Mouse (Mus musculus) MEL (cell line): ENCODE results near the gene Prepl. TPM values are rescaled to one million over a fixed set of nuclear protein-coding genes. Genes with fewer than 3 reads are reported as not detected.

Experiments used
- DNase-seq: peaks from one replicate; pipeline ENCODE4 v3.0.0; 2011; ENCODE audit warnings: low read depth, low spot score
- H3K27ac ChIP-seq: 2 replicates; pipeline ENCODE4 v1.5.1; 2012; ENCODE audit warnings: low read depth, mild to moderate bottlenecking, control low read depth, low read length, moderate library complexity; ENCODE audit not compliant: control insufficient read depth
- H3K27me3 ChIP-seq, 2 experiments: fragments of 150-350 bp in 1 of 2; sonication (generic) in 1 of 2; 2 replicates each; pipeline ENCODE4 v1.6.1; 2012; ENCODE audit warnings: low read length in 2 of 2, mild to moderate bottlenecking in 2 of 2, improper control_type of control experiment in 1 of 2, moderate library complexity in 1 of 2; ENCODE audit not compliant: insufficient read depth in 2 of 2, control insufficient read depth in 1 of 2
- H3K36me3 ChIP-seq, 2 experiments: 2 replicates each; pipeline ENCODE4 v1.6.1; 2012 to 2014; ENCODE audit warnings: low read length in 2 of 2, improper control_type of control experiment in 1 of 2, inconsistent platforms in 1 of 2, mild to moderate bottlenecking in 1 of 2; ENCODE audit not compliant: insufficient read depth in 2 of 2, control insufficient read depth in 1 of 2
- H3K4me1 ChIP-seq, 2 experiments: fragments of 150-350 bp in 1 of 2; sonication (generic) in 1 of 2; 2 replicates each; pipeline ENCODE4 v1.6.1; 2012; ENCODE audit warnings: low read length in 2 of 2, improper control_type of control experiment in 1 of 2, mild to moderate bottlenecking in 1 of 2; ENCODE audit not compliant: insufficient read depth in 2 of 2, control insufficient read depth in 1 of 2
- H3K4me3 ChIP-seq, 2 experiments: fragments of 150-350 bp in 1 of 2; sonication (generic) in 1 of 2; 2 replicates each; pipeline ENCODE4 v1.5.1; 2012; ENCODE audit warnings: low read depth in 2 of 2, low read length in 2 of 2, mild to moderate bottlenecking in 2 of 2, moderate library complexity in 2 of 2, control low read depth in 1 of 2, improper control_type of control experiment in 1 of 2; ENCODE audit not compliant: control insufficient read depth in 1 of 2, insufficient read depth in 1 of 2
- H3K79me2 ChIP-seq: 2 replicates; pipeline ENCODE4 v1.6.1; 2012; ENCODE audit warnings: mild to moderate bottlenecking, low read length, moderate library complexity; ENCODE audit not compliant: control insufficient read depth, poor library complexity, insufficient read depth
- H3K9ac ChIP-seq: 2 replicates; pipeline ENCODE4 v1.6.1; 2012; ENCODE audit warnings: low read depth, mild to moderate bottlenecking, control low read depth, low read length, moderate library complexity; ENCODE audit not compliant: control insufficient read depth, poor library complexity, severe bottlenecking
- H3K9me3 ChIP-seq: fragments of 150-350 bp; sonication (generic); replicated peaks from 2 replicates; pipeline ENCODE4 v1.6.1; 2012; ENCODE audit warnings: mild to moderate bottlenecking, low read length, improper control_type of control experiment, moderate library complexity; ENCODE audit not compliant: insufficient read depth
- BHLHE40 ChIP-seq: IDR thresholded peaks from 2 replicates; pipeline ENCODE4 v1.6.1; 2012; ENCODE audit warnings: low read depth, mild to moderate bottlenecking, inconsistent platforms, low read length, improper control_type of control experiment, borderline replicate concordance
- CHD2 ChIP-seq: IDR thresholded peaks from 2 replicates; pipeline ENCODE4 v1.6.1; 2011; ENCODE audit warnings: low read length, improper control_type of control experiment
- CTCF ChIP-seq, 3 experiments: IDR thresholded peaks in 2 of 3; conservative IDR thresholded peaks in 1 of 3; 2 replicates each; pipeline ENCODE4 v1.5.1; 2011 to 2012; ENCODE audit warnings: low read length in 3 of 3, low read depth in 2 of 3, mild to moderate bottlenecking in 2 of 3, improper control_type of control experiment in 1 of 3, inconsistent platforms in 1 of 3, mixed read lengths in 1 of 3, moderate library complexity in 1 of 3; ENCODE audit not compliant: control insufficient read depth in 1 of 3, insufficient read depth in 1 of 3, poor library complexity in 1 of 3, severe bottlenecking in 1 of 3
- KAT2A ChIP-seq: conservative IDR thresholded peaks from 2 replicates; pipeline ENCODE4 v1.6.1; 2012; ENCODE audit warnings: low read depth, low read length, improper control_type of control experiment, inconsistent platforms
- MAX ChIP-seq: IDR thresholded peaks from 2 replicates; pipeline ENCODE4 v1.6.1; 2011; ENCODE audit warnings: low read length, improper control_type of control experiment
- MAZ ChIP-seq: IDR thresholded peaks from 2 replicates; pipeline ENCODE4 v1.6.1; 2012; ENCODE audit warnings: low read depth, mild to moderate bottlenecking, inconsistent platforms, low read length, improper control_type of control experiment
- MEF2A ChIP-seq: IDR thresholded peaks from 2 replicates; pipeline ENCODE4 v1.6.1; 2014; ENCODE audit warnings: low read depth, mild to moderate bottlenecking, inconsistent platforms, low read length, improper control_type of control experiment; ENCODE audit not compliant: poor library complexity, insufficient replicate concordance, severe bottlenecking; ENCODE audit errors: extremely low read depth
- NELFE ChIP-seq: IDR thresholded peaks from 2 replicates; pipeline ENCODE4 v1.6.1; 2011; ENCODE audit warnings: low read depth, low read length, improper control_type of control experiment
- NRF1 ChIP-seq: IDR thresholded peaks from 2 replicates; pipeline ENCODE4 v1.6.1; 2014; ENCODE audit warnings: low read depth, mild to moderate bottlenecking, inconsistent platforms, low read length, improper control_type of control experiment, moderate library complexity; ENCODE audit not compliant: poor library complexity, insufficient read depth, severe bottlenecking
- POLR2A ChIP-seq, 2 experiments: IDR thresholded peaks; 2 replicates each; pipeline ENCODE4 v1.6.1; 2011 to 2012; ENCODE audit warnings: low read length in 2 of 2, mild to moderate bottlenecking in 2 of 2, control low read depth in 1 of 2, improper control_type of control experiment in 1 of 2, low read depth in 1 of 2, moderate library complexity in 1 of 2; ENCODE audit not compliant: control insufficient read depth in 1 of 2, insufficient read depth in 1 of 2, poor library complexity in 1 of 2
- POLR2AphosphoS2 ChIP-seq: IDR thresholded peaks from 2 replicates; pipeline ENCODE4 v1.6.1; 2011; ENCODE audit warnings: low read length, improper control_type of control experiment
- POLR2AphosphoS5 ChIP-seq: IDR thresholded peaks from 2 replicates; pipeline ENCODE4 v1.6.1; 2012; ENCODE audit warnings: low read depth, borderline replicate concordance, mild to moderate bottlenecking, inconsistent platforms, low read length, moderate library complexity, mixed read lengths
- RAD21 ChIP-seq: IDR thresholded peaks from 2 replicates; pipeline ENCODE4 v1.6.1; 2011; ENCODE audit warnings: mild to moderate bottlenecking, low read depth, low read length, improper control_type of control experiment
- RCOR1 ChIP-seq: IDR thresholded peaks from 2 replicates; pipeline ENCODE4 v1.6.1; 2012; ENCODE audit warnings: low read depth, mild to moderate bottlenecking, inconsistent platforms, low read length, improper control_type of control experiment
- SMC3 ChIP-seq: IDR thresholded peaks from 2 replicates; pipeline ENCODE4 v1.6.1; 2011; ENCODE audit warnings: low read depth, low read length, improper control_type of control experiment
- TAL1 ChIP-seq: IDR thresholded peaks from 2 replicates; pipeline ENCODE4 v1.6.1; 2012; ENCODE audit warnings: mild to moderate bottlenecking, inconsistent platforms, low read length, moderate library complexity, mixed read lengths
- TBP ChIP-seq: IDR thresholded peaks from 2 replicates; pipeline ENCODE4 v1.8.0; 2011; ENCODE audit warnings: low read depth, low read length, improper control_type of control experiment
- UBTF ChIP-seq: IDR thresholded peaks from 2 replicates; pipeline ENCODE4 v1.6.1; 2012; ENCODE audit warnings: low read depth, mild to moderate bottlenecking, inconsistent platforms, low read length, improper control_type of control experiment, moderate library complexity, borderline replicate concordance; ENCODE audit not compliant: insufficient read depth
- ZC3H11A ChIP-seq: IDR thresholded peaks from 2 replicates; pipeline ENCODE4 v1.6.1; 2012; ENCODE audit warnings: low read depth, mild to moderate bottlenecking, inconsistent platforms, low read length, improper control_type of control experiment
- polyA plus RNA-seq, 2 experiments: library from polyadenylated mRNA; stranded (reverse) in 1 of 2; unstranded in 1 of 2; fragments of >175 nt in 1 of 2; fragments of >200 nt in 1 of 2; gene quantifications; 2 replicates each; pipeline versions ENCODE4 v1.2.1 to v1.2.4; 2012; ENCODE audit warnings: low replicate concordance in 2 of 2, low read depth in 1 of 2; ENCODE audit not compliant: insufficient read length in 2 of 2, insufficient read depth in 1 of 2, missing spikeins in 1 of 2
- total RNA-seq: library from RNA; depleted of rRNA; stranded (reverse); fragments of 300-350 nt; gene quantifications from 2 replicates; pipeline ENCODE4 v1.2.3, GENCODE M21; 2012

The Prepl gene
- total and polyA plus RNA-seq, 3 experiments: 12.2 to 23.2 TPM; not detected in 1

- Histone ChIP-seq H3K27ac (no peak overlapping the region), H3K4me1 (no peaks in the 10 kb centered on the region), H3K36me3 (no peaks in the 10 kb centered on the region), H3K27me3 (peaks cover 0 to 2% of the 10 kb centered on the region in 2 experiments; a peak in 1 of 4 replicates), H3K79me2 (no peaks in the 10 kb centered on the region), H3K9me3 (no peaks in the 10 kb centered on the region), H3K4me3 (no peak overlapping the region), H3K9ac (no peak overlapping the region)
- no peak for DNase-seq
- TF ChIP-seq BHLHE40 (no peak), CTCF (IDR thresholded peaks at IDR 0.05 in 2 of 3, conservative IDR thresholded peaks at IDR 0.05 in 1 of 3; ENCODE audit: control insufficient read depth in 1 of 3, insufficient read depth in 1 of 3, low read depth in 2 of 3, low read length in 3 of 3, poor library complexity in 1 of 3, severe bottlenecking in 1 of 3) (no peak), RCOR1 (no peak), CHD2 (no peak), MAX (no peak)
Measured at GRCm38 (mm10) chr17:85027247-85027646, 62.8 kb downstream of the Prepl start.

DNA sequence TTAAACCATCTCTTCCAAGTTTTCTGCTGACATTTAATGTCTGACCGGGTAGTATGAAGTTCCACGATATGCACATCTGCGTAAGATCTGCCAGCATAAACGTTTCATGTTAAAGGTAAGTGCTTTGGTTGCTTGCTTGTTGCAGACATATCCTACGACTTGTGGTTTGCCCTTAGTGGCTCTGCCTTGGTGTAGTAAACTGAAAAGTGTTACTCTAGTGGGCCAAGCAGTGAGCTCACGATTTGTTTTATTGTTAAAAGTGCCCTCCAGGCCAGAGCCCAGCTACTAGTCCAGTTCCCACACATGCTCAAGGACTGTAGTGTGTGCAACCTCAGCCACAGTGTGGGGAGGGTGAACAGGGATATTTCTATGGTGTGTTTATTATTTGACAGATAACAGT lies 63.6 kb downstream of the Prepl start:
- no peak for DNase-seq
- Histone ChIP-seq H3K9me3 (no peaks in the 10 kb centered on the region), H3K27me3 (peaks cover 0 to 2% of the 10 kb centered on the region in 2 experiments; a peak in 1 of 4 replicates), H3K9ac (no peak overlapping the region), H3K36me3 (no peaks in the 10 kb centered on the region), H3K4me1 (no peaks in the 10 kb centered on the region), H3K79me2 (no peaks in the 10 kb centered on the region), H3K27ac (no peak overlapping the region), H3K4me3 (no peak overlapping the region)
- no peak for TF ChIP-seq RAD21
- no peak for TF ChIP-seq UBTF
- TF ChIP-seq ZC3H11A: no peak
- TF ChIP-seq NRF1: no peak
- no peak for TF ChIP-seq NELFE
- no peak for TF ChIP-seq SMC3
- TF ChIP-seq MEF2A: no peak
- TF ChIP-seq MAZ: no peak
- no peak for TF ChIP-seq POLR2AphosphoS2

DNA sequence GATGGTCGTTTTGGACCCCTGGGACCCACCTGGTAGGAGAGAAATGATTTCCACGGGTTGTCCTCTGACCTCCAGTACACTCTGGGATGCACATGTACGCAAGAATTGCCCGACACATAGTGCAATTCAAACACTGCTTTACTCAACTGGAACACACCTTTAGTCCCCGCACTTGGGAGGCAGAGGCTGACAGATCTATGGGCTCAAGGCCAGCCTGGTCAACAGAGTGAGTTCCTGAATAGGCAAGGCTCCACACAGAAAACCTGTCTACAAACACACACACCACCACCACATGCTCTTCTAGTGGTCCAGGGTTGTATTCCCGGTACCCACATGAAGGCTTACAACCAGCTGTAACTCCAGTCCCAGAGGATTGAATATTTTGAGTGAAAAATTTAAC lies 64.9 kb downstream of the Prepl start:
- Histone ChIP-seq H3K27ac (no peak overlapping the region), H3K4me3 (no peak overlapping the region), H3K9ac (no peak overlapping the region), H3K4me1 (no peaks in the 10 kb centered on the region), H3K9me3 (no peaks in the 10 kb centered on the region), H3K36me3 (no peaks in the 10 kb centered on the region), H3K79me2 (no peaks in the 10 kb centered on the region), H3K27me3 (no peaks in the 10 kb centered on the region)
- no peak for TF ChIP-seq CTCF (IDR thresholded peaks at IDR 0.05 in 2 of 3, conservative IDR thresholded peaks at IDR 0.05 in 1 of 3; ENCODE audit: control insufficient read depth in 1 of 3, insufficient read depth in 1 of 3, low read depth in 2 of 3, low read length in 3 of 3, poor library complexity in 1 of 3, severe bottlenecking in 1 of 3)
- TF ChIP-seq MAX: no peak
- TF ChIP-seq TAL1: no peak
- TF ChIP-seq RCOR1: no peak
- no peak for TF ChIP-seq BHLHE40
- TF ChIP-seq POLR2A (IDR thresholded peaks at IDR 0.05; ENCODE audit: control insufficient read depth in 1 of 2, insufficient read depth in 1 of 2, low read depth in 1 of 2, low read length in 2 of 2, poor library complexity in 1 of 2): no peak
- no peak for TF ChIP-seq TBP
- no peak for TF ChIP-seq RAD21
- TF ChIP-seq POLR2AphosphoS5: no peak
- no peak for TF ChIP-seq KAT2A
- TF ChIP-seq UBTF: no peak
- no peak for TF ChIP-seq MAZ
- DNase-seq: no peak
